ENCODE assay signal across 17 mouse cellular contexts in genomic region chr3:88239446-88239845, GRCm38 (mm10). TPM values are rescaled to one million over a fixed set of nuclear protein-coding genes. Genes with fewer than 3 reads are reported as not detected.
DNase-seq lines count a peak whose midpoint lies in the region; ATAC-seq lines count a peak whose summit lies in the region.
"Had no signal": no experiment of that assay in that cellular context is flagged by ENCODE, and none has a peak within 500 bp of the region (broad histone marks: within the 10 kb centered on the region; RNA-seq: fewer than 3 reads in every experiment).

No protein-coding gene starts in this region.

- H3K4me2 ChIP-seq in neural tube, embryonic 11.5 days (ENCODE audit: low read depth): no peak overlapping the region
- H3K4me2 ChIP-seq in forebrain, embryonic 16.5 days (ENCODE audit: low read length): no peak overlapping the region
- no peak overlapping the region for H3K4me2 ChIP-seq in hindbrain, embryonic 16.5 days (ENCODE audit: low read length)
- no peak overlapping the region for H3K4me2 ChIP-seq in neural tube, embryonic 15.5 days
- H3K4me2 ChIP-seq: liver, embryonic 13.5 days; stomach, embryonic 15.5 days had no signal

- 64% methylated on average over 4 of the region's 4 CpGs for WGBS in neural tube, embryonic 11.5 days
- WGBS in forebrain, embryonic 16.5 days: 41% methylated on average over 4 of the region's 4 CpGs
- WGBS in hindbrain, embryonic 16.5 days: 46% methylated on average over 4 of the region's 4 CpGs
- 42% methylated on average over 4 of the region's 4 CpGs for WGBS in neural tube, embryonic 15.5 days

- H3K9me3 ChIP-seq in neural tube, embryonic 11.5 days (ENCODE audit: control insufficient read depth, low read length): no peaks in the 10 kb centered on the region
- no peaks in the 10 kb centered on the region for H3K9me3 ChIP-seq in forebrain, embryonic 16.5 days (ENCODE audit: control insufficient read depth, low read length)
- no peaks in the 10 kb centered on the region for H3K9me3 ChIP-seq in hindbrain, embryonic 16.5 days (ENCODE audit: control insufficient read depth, low read length)
- no peaks in the 10 kb centered on the region for H3K9me3 ChIP-seq in neural tube, embryonic 15.5 days (replicated peaks)
- H3K9me3 ChIP-seq: heart, embryonic 10.5 days; liver, embryonic 13.5 days; megakaryocyte, embryonic 14.5 days; stomach, embryonic 15.5 days had no signal

- ATAC-seq in neural tube, embryonic 11.5 days (ENCODE audit: insufficient read depth, low FRiP score, low TSS enrichment): no peak
- no peak for ATAC-seq in forebrain, embryonic 16.5 days
- ATAC-seq in hindbrain, embryonic 16.5 days: no peak
- ATAC-seq in neural tube, embryonic 15.5 days (ENCODE audit: low FRiP score): no peak
- ATAC-seq: intestine, postnatal 0 days had no signal

- DNase-seq in neural tube, embryonic 11.5 days (ENCODE audit: low spot score): no peak
- DNase-seq in neural tube, embryonic 10.5 days (ENCODE audit: extremely low spot score, low spot score): no peak
- DNase-seq in urinary bladder, postnatal 25 days (ENCODE audit: low spot score): no peak
- DNase-seq in ovary, adult 18-20 months (ENCODE audit: low spot score): no peak
- DNase-seq: adrenal gland, postnatal 10 days; heart, postnatal 14 days; kidney, postnatal 10 days; liver, embryonic 13.5 days; spleen, adult 18-20 months had no signal

- H3K36me3 ChIP-seq in neural tube, embryonic 11.5 days (ENCODE audit: control insufficient read depth, insufficient read depth, low read length): no peaks in the 10 kb centered on the region
- H3K36me3 ChIP-seq in forebrain, embryonic 16.5 days (ENCODE audit: control insufficient read depth, insufficient read depth): no peaks in the 10 kb centered on the region
- no peaks in the 10 kb centered on the region for H3K36me3 ChIP-seq in hindbrain, embryonic 16.5 days (ENCODE audit: control insufficient read depth, insufficient read depth, low read length)
- no peaks in the 10 kb centered on the region for H3K36me3 ChIP-seq in neural tube, embryonic 15.5 days
- H3K36me3 ChIP-seq: heart, embryonic 10.5 days; liver, embryonic 13.5 days; stomach, embryonic 15.5 days had no signal

- H3K4me1 ChIP-seq in neural tube, embryonic 11.5 days (ENCODE audit: control insufficient read depth, insufficient read depth, low read length): peaks cover 61% of the 10 kb centered on the region
- peaks cover 75% of the 10 kb centered on the region for H3K4me1 ChIP-seq in forebrain, embryonic 16.5 days (replicated peaks; ENCODE audit: control insufficient read depth, insufficient read depth, low read length)
- peaks cover 25% of the 10 kb centered on the region for H3K4me1 ChIP-seq in hindbrain, embryonic 16.5 days (ENCODE audit: control insufficient read depth, insufficient read depth, low read depth, low read length)
- H3K4me1 ChIP-seq in neural tube, embryonic 15.5 days: peaks cover 69% of the 10 kb centered on the region

- peaks cover 28% of the 10 kb centered on the region for H3K27me3 ChIP-seq in neural tube, embryonic 11.5 days (ENCODE audit: control insufficient read depth, insufficient read depth, low read length)
- no peaks in the 10 kb centered on the region for H3K27me3 ChIP-seq in forebrain, embryonic 16.5 days (replicated peaks; ENCODE audit: control insufficient read depth, insufficient read depth, low read length)
- no peaks in the 10 kb centered on the region for H3K27me3 ChIP-seq in hindbrain, embryonic 16.5 days (replicated peaks; ENCODE audit: control insufficient read depth, insufficient read depth, low read length)
- H3K27me3 ChIP-seq in neural tube, embryonic 15.5 days (replicated peaks): peaks cover 23% of the 10 kb centered on the region

- H3K27ac ChIP-seq in neural tube, embryonic 11.5 days (ENCODE audit: low read depth, low read length): peak overlapping the region; percentile 86
- H3K27ac ChIP-seq in forebrain, embryonic 16.5 days (ENCODE audit: low read length): peak overlapping the region; percentile 92
- peak overlapping the region; percentile 75 for H3K27ac ChIP-seq in hindbrain, embryonic 16.5 days (ENCODE audit: low read depth, low read length)
- peak overlapping the region; percentile 70 for H3K27ac ChIP-seq in neural tube, embryonic 15.5 days (replicated peaks)
- H3K27ac ChIP-seq: heart, embryonic 10.5 days; liver, embryonic 13.5 days; stomach, embryonic 15.5 days had no signal

- peak overlapping the region; percentile 15; the same call in 1 of the 2 replicates for H3K9ac ChIP-seq in neural tube, embryonic 11.5 days (ENCODE audit: low read length)
- peak overlapping the region; percentile 35 for H3K9ac ChIP-seq in forebrain, embryonic 16.5 days (replicated peaks; ENCODE audit: low read depth, low read length)
- H3K9ac ChIP-seq in hindbrain, embryonic 16.5 days (ENCODE audit: low read depth, low read length): 0 out of 2 replicates have a peak overlapping the region, but pooled peaks have one; percentile 29
- H3K9ac ChIP-seq in neural tube, embryonic 15.5 days (replicated peaks): no peak overlapping the region
- H3K9ac ChIP-seq: liver, embryonic 13.5 days; stomach, embryonic 15.5 days had no signal

- no peak overlapping the region for H3K4me3 ChIP-seq in neural tube, embryonic 11.5 days (ENCODE audit: low read depth, low read length)
- no peak overlapping the region for H3K4me3 ChIP-seq in forebrain, embryonic 16.5 days (replicated peaks; ENCODE audit: low read length)
- H3K4me3 ChIP-seq in hindbrain, embryonic 16.5 days (ENCODE audit: low read length): no peak overlapping the region
- no peak overlapping the region for H3K4me3 ChIP-seq in neural tube, embryonic 15.5 days (replicated peaks)
- H3K4me3 ChIP-seq: erythroblast, embryonic 14.5 days; heart, embryonic 10.5 days; liver, embryonic 13.5 days; megakaryocyte, embryonic 14.5 days; stomach, embryonic 15.5 days had no signal

RNA-seq across cellular contexts. Expression of gene Rhbg, which starts 15.1 kb away (rescaled TPM):
- polyA plus RNA-seq in neural tube, embryonic 11.5 days (2014; fragmentation: Nextera tagmentation; extraction: Ambion mirVana): 0.27 and 1.2 TPM in 2 replicates
- polyA plus RNA-seq in forebrain, embryonic 16.5 days (2015; fragmentation: Nextera tagmentation; extraction: Ambion mirVana): not detected in 2 replicates
- 0.52 and 0.99 TPM in 2 replicates for polyA plus RNA-seq in hindbrain, embryonic 16.5 days (2015; fragmentation: Nextera tagmentation; extraction: Ambion mirVana)
- polyA plus RNA-seq in neural tube, embryonic 15.5 days (2015; fragmentation: Nextera tagmentation; extraction: Ambion mirVana): 0.78 and 0.83 TPM in 2 replicates
- polyA plus RNA-seq: erythroblast, embryonic 14.5 days had no signal

RNA-seq across cellular contexts. Expression of gene Gm38392, which starts 47.6 kb away (rescaled TPM):
- not detected in 2 replicates for polyA plus RNA-seq in neural tube, embryonic 11.5 days (2014; fragmentation: Nextera tagmentation; extraction: Ambion mirVana)
- 0.18 and 0.27 TPM in 2 replicates for polyA plus RNA-seq in forebrain, embryonic 16.5 days (2015; fragmentation: Nextera tagmentation; extraction: Ambion mirVana)
- polyA plus RNA-seq in hindbrain, embryonic 16.5 days (2015; fragmentation: Nextera tagmentation; extraction: Ambion mirVana): not detected in 2 replicates
- polyA plus RNA-seq in neural tube, embryonic 15.5 days (2015; fragmentation: Nextera tagmentation; extraction: Ambion mirVana): 0.26 TPM in 1 of 2 replicates, not detected in the other
- polyA plus RNA-seq: erythroblast, embryonic 14.5 days; liver, embryonic 13.5 days had no signal

RNA-seq across cellular contexts. Expression of gene Tsacc, which starts 57.4 kb away (rescaled TPM):
- 9.1 and 10.7 TPM in 2 replicates for polyA plus RNA-seq in neural tube, embryonic 11.5 days (2014; fragmentation: Nextera tagmentation; extraction: Ambion mirVana)
- polyA plus RNA-seq in forebrain, embryonic 16.5 days (2015; fragmentation: Nextera tagmentation; extraction: Ambion mirVana): 8.5 and 10.4 TPM in 2 replicates
- polyA plus RNA-seq in hindbrain, embryonic 16.5 days (2015; fragmentation: Nextera tagmentation; extraction: Ambion mirVana): 6.8 and 10.2 TPM in 2 replicates
- 9.5 and 12.4 TPM in 2 replicates for polyA plus RNA-seq in neural tube, embryonic 15.5 days (2015; fragmentation: Nextera tagmentation; extraction: Ambion mirVana)

RNA-seq across cellular contexts. Expression of gene Cct3, which starts 57.5 kb away (rescaled TPM):
- 768 and 797 TPM in 2 replicates for polyA plus RNA-seq in neural tube, embryonic 11.5 days (2014; fragmentation: Nextera tagmentation; extraction: Ambion mirVana)
- polyA plus RNA-seq in forebrain, embryonic 16.5 days (2015; fragmentation: Nextera tagmentation; extraction: Ambion mirVana): 517 and 522 TPM in 2 replicates
- polyA plus RNA-seq in hindbrain, embryonic 16.5 days (2015; fragmentation: Nextera tagmentation; extraction: Ambion mirVana): 444 and 454 TPM in 2 replicates
- polyA plus RNA-seq in neural tube, embryonic 15.5 days (2015; fragmentation: Nextera tagmentation; extraction: Ambion mirVana): 426 and 468 TPM in 2 replicates
